Mouse (Mus musculus) kidney, postnatal 0 days (tissue): ENCODE results near the gene Dtl. TPM values are rescaled to one million over a fixed set of nuclear protein-coding genes. Genes with fewer than 3 reads are reported as not detected.

Source experiments
- ATAC-seq: fragments of 200-750 bp; cut with Nextera tagmentation; replicated peaks from 2 replicates; pipeline ENCODE4 v1.8.0; 2017; ENCODE audit warnings: low read depth, moderate number of reproducible peaks, moderate TSS enrichment, moderate library complexity; ENCODE audit not compliant: low FRiP score
- DNase-seq: peaks from one replicate; pipeline ENCODE4 v3.0.0-alpha.2; 2016; ENCODE audit warnings: low spot score
- H3K27ac ChIP-seq: fragments of 300-500 bp; sonication (generic); 2 replicates; pipeline ENCODE4 v1.5.1; 2014; ENCODE audit warnings: mild to moderate bottlenecking
- H3K27me3 ChIP-seq: fragments of 300-500 bp; sonication (generic); 2 replicates; pipeline ENCODE4 v1.6.1; 2014; ENCODE audit warnings: low read length, mixed read lengths; ENCODE audit not compliant: insufficient read depth
- H3K36me3 ChIP-seq: fragments of 300-500 bp; sonication (generic); 2 replicates; pipeline ENCODE4 v1.6.1; 2014; ENCODE audit warnings: low read length, mixed read lengths; ENCODE audit not compliant: insufficient read depth
- H3K4me1 ChIP-seq: fragments of 300-500 bp; sonication (generic); replicated peaks from 2 replicates; pipeline ENCODE4 v1.6.1; 2014; ENCODE audit warnings: antibody characterized with exemption, low read length, mixed read lengths; ENCODE audit not compliant: insufficient read depth
- H3K4me2 ChIP-seq: fragments of 300-500 bp; sonication (generic); 2 replicates; pipeline ENCODE4 v1.6.1; 2014; ENCODE audit warnings: mild to moderate bottlenecking, low read length, moderate library complexity, mixed read lengths
- H3K4me3 ChIP-seq: fragments of 300-500 bp; sonication (generic); replicated peaks from 2 replicates; pipeline ENCODE4 v1.5.1; 2014; ENCODE audit warnings: low read depth, low read length
- H3K9ac ChIP-seq: fragments of 300-500 bp; sonication (generic); 2 replicates; pipeline ENCODE4 v1.6.1; 2014; ENCODE audit warnings: low read depth, low read length
- H3K9me3 ChIP-seq: fragments of 300-500 bp; sonication (generic); replicated peaks from 2 replicates; pipeline ENCODE4 v1.6.1; 2016; ENCODE audit warnings: low read length, inconsistent platforms, mixed read lengths
- CTCF ChIP-seq: IDR thresholded peaks from 2 replicates; pipeline ENCODE4 v1.5.1; 2016; ENCODE audit warnings: antibody characterized with exemption, low read depth, mild to moderate bottlenecking, moderate library complexity
- WGBS: fragments of 180-500 bp; shearing (Covaris S2); extraction: QIAGEN DNeasy Blood & Tissue Kit; methylation state at CpG from one replicate; pipeline ENCODE4 v1.1.7; 2014; 5-methylcytosine and 5-hydroxymethylcytosine counted together
- polyA plus RNA-seq: library from polyadenylated mRNA; unstranded; fragments of >200 nt; fragmentation: Nextera tagmentation; extraction: Ambion mirVana; gene quantifications from 2 replicates; pipeline ENCODE4 v1.2.1, GENCODE M21; 2015

Gene Dtl
- polyA plus RNA-seq, 1 experiment from 2014 or later = 16.9 TPM

DNA sequence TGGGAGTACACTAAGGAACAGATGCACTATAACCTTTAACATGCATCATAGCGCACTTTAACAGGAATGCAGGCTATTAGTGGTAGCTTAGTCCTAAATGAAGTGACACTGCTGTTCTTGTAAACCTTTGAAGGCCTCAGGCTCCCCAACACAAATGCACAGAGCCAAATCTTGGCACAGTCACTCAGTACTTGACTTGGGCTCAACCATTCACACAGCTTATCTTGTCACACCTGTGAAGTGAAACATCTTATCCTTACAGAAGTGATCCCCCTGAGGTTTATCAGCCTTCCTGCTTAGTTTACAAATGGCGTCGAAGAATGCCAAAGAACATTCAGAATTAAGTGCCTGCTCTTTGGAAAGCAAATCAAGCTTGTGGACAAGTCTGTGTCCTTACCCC is 31.6 kb downstream of the Dtl start:
- WGBS = 89% methylated on average over 3 of the region's 3 CpGs
- TF ChIP-seq CTCF = no peak
- Histone ChIP-seq H3K4me2 (no peak overlapping the region), H3K27me3 (no peaks in the 10 kb centered on the region), H3K4me3 (no peak overlapping the region), H3K9me3 (no peaks in the 10 kb centered on the region), H3K27ac (no peak overlapping the region), H3K36me3 (peaks cover 29% of the 10 kb centered on the region), H3K9ac (no peak overlapping the region), H3K4me1 (no peaks in the 10 kb centered on the region)
- ATAC-seq = no peak
- no peak for DNase-seq

- Histone ChIP-seq H3K4me3 (no peak overlapping the region), H3K9me3 (no peaks in the 10 kb centered on the region), H3K27ac (no peak overlapping the region), H3K36me3 (peaks cover 17% of the 10 kb centered on the region; the same call in 1 of the 2 replicates), H3K4me1 (no peaks in the 10 kb centered on the region), H3K9ac (no peak overlapping the region), H3K27me3 (no peaks in the 10 kb centered on the region), H3K4me2 (no peak overlapping the region)
- no peak for TF ChIP-seq CTCF
- ATAC-seq (no peak), DNase-seq (no peak)
- WGBS = 82% methylated on average over 4 of the region's 4 CpGs
Observed at GRCm38 (mm10) chr1:191541619-191542018, 33.7 kb downstream of the Dtl start.

DNA sequence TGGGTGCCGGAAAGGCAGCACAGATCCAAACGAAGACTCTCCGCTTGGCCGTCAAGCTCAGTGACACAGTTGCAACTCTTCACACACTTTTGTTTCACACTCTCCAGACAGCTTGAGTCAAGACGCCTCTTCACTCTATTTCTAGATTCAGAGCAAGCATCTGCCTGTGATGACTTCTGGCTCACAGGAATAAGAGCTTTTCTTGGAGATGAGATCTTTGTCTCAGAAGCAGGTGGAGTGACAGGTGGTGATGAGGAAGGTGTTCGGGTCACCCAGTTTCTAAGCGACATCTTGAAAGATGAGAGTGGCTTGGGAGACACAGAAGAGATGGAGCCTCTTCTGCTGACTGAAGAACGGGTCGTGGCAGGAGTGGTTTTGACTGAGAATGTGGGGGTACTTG is 34.3 kb downstream of the Dtl start:
- DNase-seq (no peak), ATAC-seq (no peak)
- Histone ChIP-seq H3K4me3 (no peak overlapping the region), H3K9ac (no peak overlapping the region), H3K27me3 (no peaks in the 10 kb centered on the region), H3K9me3 (no peaks in the 10 kb centered on the region), H3K36me3 (peaks cover 13% of the 10 kb centered on the region; the same call in 1 of the 2 replicates), H3K4me2 (no peak overlapping the region), H3K4me1 (no peaks in the 10 kb centered on the region), H3K27ac (no peak overlapping the region)
- no peak for TF ChIP-seq CTCF
- 91% methylated on average over 9 of the region's 9 CpGs for WGBS

GRCm38 (mm10) chr1:191540300-191540699 is 35.0 kb downstream of the Dtl start:
- no peak for DNase-seq
- Histone ChIP-seq H3K27ac (no peak overlapping the region), H3K9me3 (no peaks in the 10 kb centered on the region), H3K4me2 (no peak overlapping the region), H3K9ac (no peak overlapping the region), H3K4me3 (no peak overlapping the region), H3K4me1 (no peaks in the 10 kb centered on the region), H3K27me3 (no peaks in the 10 kb centered on the region), H3K36me3 (peaks cover 10% of the 10 kb centered on the region; the same call in 1 of the 2 replicates)
- no peak for ATAC-seq
- WGBS = 84% methylated on average over 2 of the region's 2 CpGs
- no peak for TF ChIP-seq CTCF

- Histone ChIP-seq H3K9me3 (no peaks in the 10 kb centered on the region), H3K36me3 (no peaks in the 10 kb centered on the region), H3K4me1 (no peaks in the 10 kb centered on the region), H3K27ac (no peak overlapping the region), H3K9ac (no peak overlapping the region), H3K4me3 (no peak overlapping the region), H3K27me3 (no peaks in the 10 kb centered on the region), H3K4me2 (no peak overlapping the region)
- 67% methylated on average over 2 of the region's 2 CpGs for WGBS
- TF ChIP-seq CTCF = no peak
- DNase-seq (no peak), ATAC-seq (no peak)
Observed at GRCm38 (mm10) chr1:191534896-191535295, 40.4 kb downstream of the Dtl start.

DNA sequence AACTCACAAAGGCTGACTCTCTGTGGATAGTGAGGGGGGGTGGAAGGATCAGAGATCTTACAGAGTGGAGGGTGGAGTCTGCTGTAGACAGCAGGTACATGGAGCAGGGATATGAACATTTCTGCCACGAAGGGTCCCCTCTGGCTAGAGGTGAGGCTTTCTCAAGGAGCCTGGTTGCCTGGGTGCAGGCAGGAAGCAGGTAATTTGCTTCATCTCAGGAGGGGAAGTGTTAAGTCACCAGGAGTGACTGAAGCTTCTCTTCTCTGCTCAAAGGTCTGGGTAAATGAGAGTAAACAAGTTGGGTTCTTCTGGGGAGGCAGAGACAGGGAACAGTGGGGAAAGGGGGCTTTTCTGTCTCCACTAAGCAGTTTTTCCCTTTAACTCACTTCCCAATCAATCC is 44.3 kb downstream of the Dtl start:
- no peak for TF ChIP-seq CTCF
- 53% methylated on average over 1 of the region's 1 CpGs for WGBS

DNA sequence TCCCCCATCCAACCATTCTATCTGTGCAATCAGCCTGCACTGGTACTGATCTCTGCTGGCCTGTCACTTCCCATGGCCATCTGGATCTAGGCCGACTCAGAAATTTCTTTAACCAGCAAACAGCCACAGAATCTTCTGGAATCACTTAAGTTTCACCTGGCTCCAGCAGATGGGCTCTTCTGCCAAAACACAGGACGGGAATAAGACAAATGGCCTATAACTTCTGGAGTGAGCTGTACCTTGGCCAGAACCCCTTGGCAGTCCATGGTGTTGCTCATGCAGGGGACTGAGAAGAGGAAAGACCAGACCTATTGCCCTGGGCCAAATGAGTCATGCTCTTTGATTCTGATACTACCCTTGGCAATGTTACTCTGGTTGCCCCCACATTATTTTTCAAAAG is 45.9 kb downstream of the Dtl start:
- no peak for DNase-seq
- no peaks in the 10 kb centered on the region for H3K4me1 ChIP-seq
- 81% methylated on average over 2 of the region's 2 CpGs for WGBS

More for the DNA sequence above, 44.3 kb downstream of the Dtl start:
- Histone ChIP-seq H3K9ac (no peak overlapping the region), H3K9me3 (no peaks in the 10 kb centered on the region), H3K4me2 (no peak overlapping the region), H3K4me3 (no peak overlapping the region), H3K27ac (no peak overlapping the region), H3K4me1 (no peaks in the 10 kb centered on the region), H3K36me3 (no peaks in the 10 kb centered on the region), H3K27me3 (no peaks in the 10 kb centered on the region)
- DNase-seq (no peak), ATAC-seq (no peak)

More for the DNA sequence above, 45.9 kb downstream of the Dtl start:
- Histone ChIP-seq H3K27me3 (no peaks in the 10 kb centered on the region), H3K4me3 (no peak overlapping the region), H3K4me2 (no peak overlapping the region), H3K27ac (no peak overlapping the region), H3K36me3 (no peaks in the 10 kb centered on the region), H3K9ac (no peak overlapping the region), H3K9me3 (no peaks in the 10 kb centered on the region)
- TF ChIP-seq CTCF = no peak
- no peak for ATAC-seq
